Mouse (Mus musculus) heart, postnatal 0 days (tissue): ENCODE measurements at regions not wholly inside any gene's neighbourhood (a gene's known extent, or its start where the extent isn't known, plus 50 kb on each side); places are given as distances from the start of the nearest gene placed in this dataset.

ENCODE experiments used
- CTCF ChIP-seq: IDR thresholded peaks from 2 replicates; pipeline ENCODE4 v1.5.1; 2016; ENCODE audit warnings: antibody characterized with exemption, control low read depth, low read depth
- EP300 ChIP-seq: IDR thresholded peaks from 2 replicates; pipeline ENCODE4 v1.6.1; 2016; ENCODE audit warnings: antibody characterized with exemption, low read depth

DNA sequence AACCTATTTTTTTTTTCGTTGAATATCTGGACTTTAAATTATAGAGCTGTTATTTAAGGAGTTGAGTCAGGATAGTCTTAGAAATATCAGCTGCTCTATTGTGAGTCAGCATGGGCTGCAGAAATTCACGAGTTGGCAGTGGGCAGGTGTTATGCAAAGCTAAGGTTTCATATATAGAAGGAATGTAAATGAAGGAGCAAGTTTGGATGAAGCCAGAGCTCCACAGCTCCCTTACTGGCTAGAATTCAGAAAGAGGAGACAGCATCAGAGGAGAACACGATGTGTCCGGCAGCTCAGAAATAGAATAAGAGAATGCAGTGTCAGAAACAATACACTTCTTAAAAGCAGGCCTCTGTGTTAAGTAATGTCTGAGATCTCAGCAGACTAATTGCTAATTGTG is 400.9 kb downstream of the Trim52 start:
- TF ChIP-seq CTCF (no peak), EP300 (no peak)
